Mouse (Mus musculus) ES-E14 (cell line): ENCODE measurements around the gene Sypl.

Source experiments
- CHD2 ChIP-seq: IDR thresholded peaks from 2 replicates; pipeline ENCODE4 v1.6.1; 2014; ENCODE audit warnings: mild to moderate bottlenecking, low read depth, low read length, inconsistent platforms
- HCFC1 ChIP-seq: IDR thresholded peaks from 2 replicates; pipeline ENCODE4 v1.6.1; 2012; ENCODE audit warnings: low read length, inconsistent platforms, borderline replicate concordance; ENCODE audit not compliant: insufficient read depth
- MAFK ChIP-seq: IDR thresholded peaks from 2 replicates; pipeline ENCODE4 v1.6.1; 2014; ENCODE audit warnings: mild to moderate bottlenecking, low read depth, low read length, inconsistent platforms; ENCODE audit not compliant: insufficient read depth

DNA sequence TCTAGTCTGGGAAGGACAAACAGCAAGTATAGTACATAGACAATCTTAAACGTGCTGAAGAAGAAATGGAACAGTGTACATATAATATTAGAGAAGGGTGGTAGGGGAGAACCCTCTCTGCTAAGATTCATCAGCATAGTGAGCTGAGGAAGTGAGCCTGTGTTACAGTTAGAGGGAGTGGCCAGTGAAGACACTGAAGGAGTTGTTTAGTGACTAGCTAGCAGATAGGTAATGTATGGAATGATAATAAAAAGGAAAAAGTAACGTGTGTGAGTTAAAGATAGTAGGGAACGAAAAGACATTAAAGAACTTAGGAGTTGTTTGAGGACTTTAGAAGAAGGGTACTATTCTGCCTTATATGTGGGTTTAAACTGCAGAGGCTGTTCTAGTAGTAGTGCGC is 10.2 kb downstream of the Sypl start:
- TF ChIP-seq CHD2 = no peak
- no peak for TF ChIP-seq HCFC1
- TF ChIP-seq MAFK = no peak
